Mouse (Mus musculus) megakaryocyte-erythroid progenitor cell, adult 5-6 weeks (primary cell): ENCODE measurements around the gene Rims3. TPM values are rescaled to one million over a fixed set of nuclear protein-coding genes. Genes with fewer than 3 reads are reported as not detected.
A peak's percentile ranks its signal among the peaks of the same experiment; 100 is the strongest.

ENCODE experiments used
- ATAC-seq: replicated peaks from 2 replicates; pipeline ENCODE4 v1.8.0; 2016; ENCODE audit warnings: mild to moderate bottlenecking, inconsistent platforms; ENCODE audit not compliant: severe bottlenecking, poor library complexity, low FRiP score, low TSS enrichment
- total RNA-seq, 2 experiments: library from RNA; stranded (forward) in 1 of 2; stranded (reverse) in 1 of 2; fragments of 200-1000, 215-1000 nt in 1 of 2; fragments of >200 nt in 1 of 2; fragmentation: Nextera tagmentation in 1 of 2; gene quantifications; 2 replicates each; pipeline ENCODE4 v1.2.3; 2014 to 2017

Rims3 gene
- total RNA-seq, 2 experiments from 2014 or later: not detected

GRCm38 (mm10) chr4:120845098-120845497 lies 9.5 kb upstream of the Rims3 start:
- ATAC-seq: peak; percentile 51

GRCm38 (mm10) chr4:120848909-120849308 lies 5.7 kb upstream of the Rims3 start:
- no peak for ATAC-seq

GRCm38 (mm10) chr4:120849451-120849850 lies 5.2 kb upstream of the Rims3 start:
- no peak for ATAC-seq

GRCm38 (mm10) chr4:120850946-120851345 lies 3.7 kb upstream of the Rims3 start:
- ATAC-seq: peak; percentile 54

GRCm38 (mm10) chr4:120855360-120856060 lies 894 bp downstream of the Rims3 start:
- no peak for ATAC-seq

- ATAC-seq: no peak
Measured at GRCm38 (mm10) chr4:120856376-120856775, 1.8 kb downstream of the Rims3 start.

GRCm38 (mm10) chr4:120859865-120860264 lies 5.2 kb downstream of the Rims3 start:
- ATAC-seq: no peak

GRCm38 (mm10) chr4:120866211-120866610 lies 11.6 kb downstream of the Rims3 start:
- peak; percentile 85 for ATAC-seq

GRCm38 (mm10) chr4:120868246-120868645 lies 13.6 kb downstream of the Rims3 start:
- ATAC-seq: no peak

- ATAC-seq: no peak
Measured at GRCm38 (mm10) chr4:120868988-120869387, 14.4 kb downstream of the Rims3 start.

- ATAC-seq: no peak
Measured at GRCm38 (mm10) chr4:120870262-120870748, 15.7 kb downstream of the Rims3 start.

- no peak for ATAC-seq
Measured at GRCm38 (mm10) chr4:120875961-120876360, 21.3 kb downstream of the Rims3 start.

GRCm38 (mm10) chr4:120878728-120879127 lies 24.1 kb downstream of the Rims3 start:
- ATAC-seq: no peak

- ATAC-seq: no peak
Measured at GRCm38 (mm10) chr4:120879386-120879785, 24.8 kb downstream of the Rims3 start.

GRCm38 (mm10) chr4:120880731-120881432 lies 26.3 kb downstream of the Rims3 start:
- ATAC-seq: no peak

GRCm38 (mm10) chr4:120882002-120882625 lies 27.5 kb downstream of the Rims3 start:
- no peak for ATAC-seq

- ATAC-seq: no peak
Measured at GRCm38 (mm10) chr4:120885208-120886120, 30.8 kb downstream of the Rims3 start.

GRCm38 (mm10) chr4:120886131-120886530 lies 31.5 kb downstream of the Rims3 start:
- no peak for ATAC-seq

- ATAC-seq: no peak
Measured at GRCm38 (mm10) chr4:120886811-120887210, 32.2 kb downstream of the Rims3 start.
